In the genomic region with DNA sequence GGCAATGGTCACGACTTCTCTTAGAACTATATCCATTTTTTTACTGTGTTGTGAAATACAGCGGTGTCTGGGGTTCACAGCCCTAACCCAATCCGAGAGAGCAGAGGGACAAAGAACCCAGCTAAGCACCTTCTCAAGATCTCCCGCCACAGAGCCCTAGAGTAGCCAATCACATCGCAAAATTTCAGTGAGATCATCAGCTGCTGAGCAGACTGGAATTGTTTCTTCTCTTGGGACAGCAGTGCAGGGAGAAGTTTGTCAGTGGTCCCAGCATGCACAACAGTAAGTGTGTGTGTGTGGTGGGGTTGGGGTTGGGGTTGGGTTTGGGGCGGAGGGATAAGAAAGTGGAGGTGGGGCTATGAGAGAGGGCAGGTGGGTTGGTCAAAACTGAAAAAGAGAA, we compare ENCODE assay signal across 8 mouse cellular contexts. TPM values are rescaled to one million over a fixed set of nuclear protein-coding genes. Genes with fewer than 3 reads are reported as not detected.
DNase-seq lines count a peak whose midpoint lies in the region; ATAC-seq lines count a peak whose summit lies in the region.

No protein-coding gene starts in this region.

- H3K9ac ChIP-seq in kidney, embryonic 14.5 days (ENCODE audit: low read depth, low read length) = 0 out of 2 replicates have a peak overlapping the region, but pooled peaks have one; percentile 12

- H3K27me3 ChIP-seq in heart, embryonic 10.5 days (ENCODE audit: insufficient read depth, poor library complexity, severe bottlenecking) = no peaks in the 10 kb centered on the region
- no peaks in the 10 kb centered on the region for H3K27me3 ChIP-seq in kidney, embryonic 14.5 days (ENCODE audit: control insufficient read depth, insufficient read depth, low read length)

- peak; percentile 57 for DNase-seq in left cerebral cortex, postnatal 4 days
- no peak for DNase-seq in left cerebral cortex, postnatal 36 days (ENCODE audit: low spot score in 2 of 2)
- peak; percentile 87 for DNase-seq in heart, embryonic 10.5 days (ENCODE audit: low spot score)
- DNase-seq in lung, postnatal 36 days = peak; percentile 60
- DNase-seq in spleen, adult 12 weeks (ENCODE audit: low spot score) = peak; percentile 50
- DNase-seq in right cerebral cortex, adult 2 months (ENCODE audit: low spot score in 2 of 2) = no peak

- H3K4me3 ChIP-seq in heart, embryonic 10.5 days = peak overlapping the region; percentile 56
- peak overlapping the region; percentile 19 for H3K4me3 ChIP-seq in kidney, embryonic 14.5 days (ENCODE audit: low read length)

- peaks cover 29% of the 10 kb centered on the region for H3K4me1 ChIP-seq in heart, embryonic 10.5 days
- H3K4me1 ChIP-seq in kidney, embryonic 14.5 days (ENCODE audit: control insufficient read depth, insufficient read depth, low read length) = no peaks in the 10 kb centered on the region

- intact Hi-C loops in left cerebral cortex, postnatal 4 days (cut with DNase I) = no loop called here
- intact Hi-C loops in left cerebral cortex, postnatal 36 days (cut with DNase I) = no loop called here

- ATAC-seq in common myeloid progenitor, adult 5-6 weeks (replicated peaks; ENCODE audit: low read depth, poor library complexity, severe bottlenecking) = peak; percentile 87
- ATAC-seq in kidney, embryonic 14.5 days (ENCODE audit: low FRiP score, low TSS enrichment) = peak; percentile 92

- H3K36me3 ChIP-seq in heart, embryonic 10.5 days = no peaks in the 10 kb centered on the region
- no peaks in the 10 kb centered on the region for H3K36me3 ChIP-seq in kidney, embryonic 14.5 days (ENCODE audit: control insufficient read depth, insufficient read depth, low read length)

- peak overlapping the region; percentile 38 for H3K4me2 ChIP-seq in kidney, embryonic 14.5 days (replicated peaks; ENCODE audit: low read depth, low read length)

- WGBS in heart, embryonic 10.5 days = 3% methylated on average over 6 of the region's 6 CpGs
- 1% methylated on average over 6 of the region's 6 CpGs for WGBS in kidney, embryonic 14.5 days

- no peaks in the 10 kb centered on the region for H3K9me3 ChIP-seq in heart, embryonic 10.5 days
- H3K9me3 ChIP-seq in kidney, embryonic 14.5 days (ENCODE audit: control insufficient read depth, low read length) = no peaks in the 10 kb centered on the region

- H3K27ac ChIP-seq in heart, embryonic 10.5 days = peak overlapping the region; percentile 50
- no peak overlapping the region for H3K27ac ChIP-seq in kidney, embryonic 14.5 days (ENCODE audit: low read depth, low read length)

RNA-seq across cellular contexts. Expression of gene Aim2, which starts 0.7 kb away (rescaled TPM):
- 10 to 100 TPM in 1 of 2 experiments, 1 to 10 TPM in 1; 8.3 to 11.1 TPM for total RNA-seq in left cerebral cortex, postnatal 4 days (2021)
- total RNA-seq in left cerebral cortex, postnatal 36 days (2021) = 1 to 10 TPM; 1.3 to 2.5 TPM
- total RNA-seq in common myeloid progenitor, adult 5-6 weeks (2017) = 58.6 and 72.0 TPM in 2 replicates
- 1.3 and 1.5 TPM in 2 replicates for polyA plus RNA-seq in heart, embryonic 10.5 days (2016; fragmentation: Nextera tagmentation; extraction: Ambion mirVana)
- 2.3 and 3.3 TPM in 2 replicates for polyA plus RNA-seq in kidney, embryonic 14.5 days (2014; fragmentation: Nextera tagmentation; extraction: Ambion mirVana)

RNA-seq across cellular contexts. Expression of gene Ackr1, which starts 16.4 kb away (rescaled TPM):
- total RNA-seq in left cerebral cortex, postnatal 4 days (2021) = 100 to 1,000 TPM; 134 to 136 TPM
- total RNA-seq in left cerebral cortex, postnatal 36 days (2021) = 10 to 100 TPM; 83.5 to 94.7 TPM
- 0.37 TPM in 1 of 2 replicates, not detected in the other for total RNA-seq in common myeloid progenitor, adult 5-6 weeks (2017)
- 1.8 and 1.9 TPM in 2 replicates for polyA plus RNA-seq in heart, embryonic 10.5 days (2016; fragmentation: Nextera tagmentation; extraction: Ambion mirVana)
- polyA plus RNA-seq in kidney, embryonic 14.5 days (2014; fragmentation: Nextera tagmentation; extraction: Ambion mirVana) = 0.37 and 0.79 TPM in 2 replicates

RNA-seq across cellular contexts. Expression of gene Cadm3, which starts 17.5 kb away (rescaled TPM):
- 100 to 1,000 TPM; 502 to 546 TPM for total RNA-seq in left cerebral cortex, postnatal 4 days (2021)
- 100 to 1,000 TPM; 437 to 444 TPM for total RNA-seq in left cerebral cortex, postnatal 36 days (2021)
- 0.05 TPM in 1 of 2 replicates, not detected in the other for total RNA-seq in common myeloid progenitor, adult 5-6 weeks (2017)
- 1.2 and 1.3 TPM in 2 replicates for polyA plus RNA-seq in heart, embryonic 10.5 days (2016; fragmentation: Nextera tagmentation; extraction: Ambion mirVana)
- polyA plus RNA-seq in kidney, embryonic 14.5 days (2014; fragmentation: Nextera tagmentation; extraction: Ambion mirVana) = 1.7 and 2.7 TPM in 2 replicates

Comparison
In these comparisons a context has a peak if more than half of its experiments do, and no peak if none do; other contexts are left out.
1. DNase-seq: peak in left cerebral cortex, postnatal 4 days (single experiment), heart, embryonic 10.5 days (single experiment), lung, postnatal 36 days (single experiment) and spleen, adult 12 weeks (single experiment); none in left cerebral cortex, postnatal 36 days (0 of 2) and right cerebral cortex, adult 2 months (0 of 2).
2. RNA of gene Ackr1, which starts 16.4 kb away (total RNA-seq): 134 to 136 TPM in left cerebral cortex, postnatal 4 days and 83.5 to 94.7 TPM in left cerebral cortex, postnatal 36 days; 0.37 TPM in common myeloid progenitor, adult 5-6 weeks; every median in the first group is over 10 times any median in the second.
3. RNA of gene Cadm3, which starts 17.5 kb away (total RNA-seq): 502 to 546 TPM in left cerebral cortex, postnatal 4 days and 437 to 444 TPM in left cerebral cortex, postnatal 36 days; 0.05 TPM in common myeloid progenitor, adult 5-6 weeks; every median in the first group is over 100 times any median in the second.